In the genomic region with DNA sequence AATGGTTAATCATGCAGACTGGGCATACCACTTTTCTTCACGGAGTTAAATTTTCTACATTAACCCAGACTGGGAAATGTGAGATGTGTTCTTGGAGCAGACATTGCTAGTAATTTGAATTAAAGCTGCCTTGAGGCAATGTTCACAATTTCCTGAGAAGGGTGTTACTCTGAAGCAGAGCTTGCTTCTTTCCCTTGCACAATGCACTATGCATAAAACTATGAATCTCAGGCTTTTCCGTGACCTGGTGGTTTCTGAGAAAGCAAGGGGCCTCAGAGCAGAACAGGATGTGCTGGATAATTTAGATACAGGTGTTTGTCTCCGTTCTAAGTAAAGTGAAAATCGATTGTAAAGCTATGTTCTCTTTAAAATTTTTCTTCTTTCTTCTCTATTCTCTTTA, we compare ENCODE assay signal across 26 mouse cellular contexts.
A peak's percentile ranks its signal among the peaks of the same experiment; 100 is the strongest.
DNase-seq lines count a peak whose midpoint lies in the region; ATAC-seq lines count a peak whose summit lies in the region.
"Had no signal": no experiment of that assay in that cellular context is flagged by ENCODE, and none has a peak within 500 bp of the region (broad histone marks: within the 10 kb centered on the region; RNA-seq: fewer than 3 reads in every experiment).

No protein-coding gene starts in this region.

- H3K4me3 ChIP-seq in hindbrain, embryonic 15.5 days, result no peak overlapping the region
- H3K4me3 ChIP-seq in hindbrain, embryonic 11.5 days (ENCODE audit: low read depth, low read length), result no peak overlapping the region
- H3K4me3 ChIP-seq in midbrain, embryonic 14.5 days (replicated peaks; ENCODE audit: low read depth, low read length), result no peak overlapping the region
- no peak overlapping the region for H3K4me3 ChIP-seq in midbrain, embryonic 11.5 days (ENCODE audit: low read depth, low read length)
- H3K4me3 ChIP-seq: embryonic facial prominence, embryonic 15.5 days; gastrocnemius, adult 2 months; hindbrain, embryonic 10.5 days had no signal

- ATAC-seq in hindbrain, embryonic 15.5 days (ENCODE audit: low FRiP score, low read depth), result 0 out of 2 replicates have a peak, but pooled peaks have one; percentile 59
- ATAC-seq in hindbrain, embryonic 11.5 days (ENCODE audit: low FRiP score), result no peak
- ATAC-seq in midbrain, embryonic 14.5 days (ENCODE audit: low FRiP score, low TSS enrichment), result no peak
- no peak for ATAC-seq in midbrain, embryonic 11.5 days (ENCODE audit: low FRiP score)
- ATAC-seq: forebrain, embryonic 14.5 days; forebrain, postnatal 0 days; hindbrain, embryonic 16.5 days; inflammation-experienced regulatory T-cells, adult 6 months had no signal

- no peaks in the 10 kb centered on the region for H3K36me3 ChIP-seq in hindbrain, embryonic 15.5 days
- H3K36me3 ChIP-seq in hindbrain, embryonic 11.5 days (ENCODE audit: control insufficient read depth, insufficient read depth, low read length), result no peaks in the 10 kb centered on the region
- no peaks in the 10 kb centered on the region for H3K36me3 ChIP-seq in midbrain, embryonic 14.5 days (ENCODE audit: control insufficient read depth, insufficient read depth, low read length)
- H3K36me3 ChIP-seq in midbrain, embryonic 11.5 days (ENCODE audit: control insufficient read depth, insufficient read depth, low read length), result no peaks in the 10 kb centered on the region
- H3K36me3 ChIP-seq: embryonic facial prominence, embryonic 15.5 days; hindbrain, embryonic 10.5 days had no signal

- no peaks in the 10 kb centered on the region for H3K27me3 ChIP-seq in hindbrain, embryonic 15.5 days
- no peaks in the 10 kb centered on the region for H3K27me3 ChIP-seq in hindbrain, embryonic 11.5 days (ENCODE audit: control insufficient read depth, insufficient read depth, low read length)
- H3K27me3 ChIP-seq in midbrain, embryonic 14.5 days (ENCODE audit: control insufficient read depth, insufficient read depth, low read length), result no peaks in the 10 kb centered on the region
- no peaks in the 10 kb centered on the region for H3K27me3 ChIP-seq in midbrain, embryonic 11.5 days (ENCODE audit: control insufficient read depth, insufficient read depth, low read length)
- H3K27me3 ChIP-seq: embryonic facial prominence, embryonic 15.5 days had no signal

- no peaks in the 10 kb centered on the region for H3K4me1 ChIP-seq in hindbrain, embryonic 15.5 days (replicated peaks)
- H3K4me1 ChIP-seq in hindbrain, embryonic 11.5 days (replicated peaks; ENCODE audit: control insufficient read depth, insufficient read depth, low read length), result no peaks in the 10 kb centered on the region
- H3K4me1 ChIP-seq in midbrain, embryonic 14.5 days (ENCODE audit: control insufficient read depth, insufficient read depth, low read length), result no peaks in the 10 kb centered on the region
- H3K4me1 ChIP-seq in midbrain, embryonic 11.5 days (ENCODE audit: control insufficient read depth, insufficient read depth, low read length), result no peaks in the 10 kb centered on the region
- H3K4me1 ChIP-seq: embryonic facial prominence, embryonic 15.5 days; hindbrain, embryonic 10.5 days had no signal

- H3K4me2 ChIP-seq in hindbrain, embryonic 15.5 days, result no peak overlapping the region
- H3K4me2 ChIP-seq in hindbrain, embryonic 11.5 days (replicated peaks; ENCODE audit: low read depth, low read length), result no peak overlapping the region
- H3K4me2 ChIP-seq in midbrain, embryonic 14.5 days (ENCODE audit: low read length), result no peak overlapping the region
- H3K4me2 ChIP-seq in midbrain, embryonic 11.5 days, result no peak overlapping the region
- H3K4me2 ChIP-seq: embryonic facial prominence, embryonic 15.5 days; heart, embryonic 11.5 days had no signal

- no peak for DNase-seq in hindbrain, embryonic 11.5 days (ENCODE audit: low spot score)
- peak; percentile 46 for DNase-seq in midbrain, embryonic 14.5 days
- DNase-seq in midbrain, embryonic 11.5 days (ENCODE audit: low spot score, missing footprints), result no peak
- DNase-seq in retina, embryonic 14.5 days (ENCODE audit: low spot score), result peak; percentile 2
- no peak for DNase-seq in retina, postnatal 1 day
- DNase-seq in left cerebral cortex, postnatal 4 days, result no peak
- DNase-seq: adrenal gland, adult 2 months; adrenal gland, postnatal 14 days; B cell, adult 2 months; cerebellum, adult 11-12 months; cerebellum, adult 8-10 months; cerebellum, postnatal 10 days; cerebellum, postnatal 36 days; embryo, embryonic 11 days; forebrain, postnatal 0 days; gastrocnemius, adult 2 months; gastrocnemius, postnatal 14 days; heart, adult 11 months; heart, postnatal 36 days had no signal

- intact Hi-C loops in left cerebral cortex, postnatal 4 days (cut with DNase I), result no loop called here

- no peaks in the 10 kb centered on the region for H3K9me3 ChIP-seq in hindbrain, embryonic 15.5 days
- H3K9me3 ChIP-seq in hindbrain, embryonic 11.5 days (ENCODE audit: control insufficient read depth, low read length), result no peaks in the 10 kb centered on the region
- H3K9me3 ChIP-seq in midbrain, embryonic 14.5 days (ENCODE audit: control insufficient read depth, low read length), result no peaks in the 10 kb centered on the region
- H3K9me3 ChIP-seq in midbrain, embryonic 11.5 days (ENCODE audit: control insufficient read depth, low read length), result no peaks in the 10 kb centered on the region
- H3K9me3 ChIP-seq: embryonic facial prominence, embryonic 15.5 days; hindbrain, embryonic 10.5 days had no signal

- 68% methylated on average over 4 of the region's 4 CpGs for WGBS in hindbrain, embryonic 15.5 days
- 67% methylated on average over 4 of the region's 4 CpGs for WGBS in hindbrain, embryonic 11.5 days
- WGBS in midbrain, embryonic 14.5 days, result 66% methylated on average over 4 of the region's 4 CpGs
- WGBS in midbrain, embryonic 11.5 days, result 81% methylated on average over 4 of the region's 4 CpGs

- no peak overlapping the region for H3K27ac ChIP-seq in hindbrain, embryonic 15.5 days (replicated peaks)
- H3K27ac ChIP-seq in hindbrain, embryonic 11.5 days (ENCODE audit: low read depth, low read length), result no peak overlapping the region
- no peak overlapping the region for H3K27ac ChIP-seq in midbrain, embryonic 14.5 days (replicated peaks; ENCODE audit: low read depth, low read length)
- H3K27ac ChIP-seq in midbrain, embryonic 11.5 days (ENCODE audit: low read depth, low read length), result no peak overlapping the region
- H3K27ac ChIP-seq: embryonic facial prominence, embryonic 15.5 days; gastrocnemius, adult 2 months; hindbrain, embryonic 10.5 days had no signal

- no peak overlapping the region for H3K9ac ChIP-seq in hindbrain, embryonic 15.5 days
- no peak overlapping the region for H3K9ac ChIP-seq in hindbrain, embryonic 11.5 days (ENCODE audit: low read depth, low read length)
- H3K9ac ChIP-seq in midbrain, embryonic 14.5 days (replicated peaks; ENCODE audit: low read length), result no peak overlapping the region
- H3K9ac ChIP-seq in midbrain, embryonic 11.5 days (ENCODE audit: low read length), result no peak overlapping the region
- H3K9ac ChIP-seq: embryonic facial prominence, embryonic 15.5 days; forebrain, postnatal 0 days had no signal

Comparison
In these comparisons a context has a peak if more than half of its experiments do, and no peak if none do; other contexts are left out.
1. DNase-seq: peak in midbrain, embryonic 14.5 days (single experiment) and retina, embryonic 14.5 days (single experiment); none in hindbrain, embryonic 11.5 days (single experiment), midbrain, embryonic 11.5 days (single experiment), retina, postnatal 1 day (single experiment) and left cerebral cortex, postnatal 4 days (single experiment).